Mouse (Mus musculus) heart, postnatal 36 days (tissue): ENCODE results near the gene Spata3. TPM values are rescaled to one million over a fixed set of nuclear protein-coding genes. Genes with fewer than 3 reads are reported as not detected.

Experiments
- total RNA-seq, 2 experiments: library from RNA; stranded (reverse); gene quantifications; 2 replicates each; pipeline ENCODE4 v1.2.3; 2021

The Spata3 gene
- total RNA-seq, 2 experiments from 2014 or later: not detected

Other genes starting within 250 kb of the Spata3 start
- gene A630001G21Rik, start 238.2 kb upstream of the Spata3 start, total RNA-seq: under 1 TPM; 0.24 to 0.36 TPM
- 100 to 1,000 TPM; 110 to 111 TPM for gene Cab39, start 223.4 kb upstream of the Spata3 start, total RNA-seq
- 10 to 100 TPM; 61.5 to 66.5 TPM for gene Itm2c, start 122.5 kb upstream of the Spata3 start, total RNA-seq
- not detected for gene 4933407L21Rik, start 88.3 kb upstream of the Spata3 start, total RNA-seq
- gene Gpr55, start 55.8 kb upstream of the Spata3 start, total RNA-seq: not detected
- not detected for gene 2810459M11Rik, start 29.0 kb downstream of the Spata3 start, total RNA-seq
- 100 to 1,000 TPM; 104 to 110 TPM for gene Psmd1, start 47.6 kb downstream of the Spata3 start, total RNA-seq
- gene Htr2b, start 95.2 kb downstream of the Spata3 start, total RNA-seq: under 1 TPM; 0.19 TPM
- gene Gm21972, start 116.8 kb downstream of the Spata3 start, total RNA-seq: 1 to 10 TPM; 1.0 to 2.2 TPM
- 1 to 10 TPM; 3.5 to 3.7 TPM for gene Armc9, start 138.0 kb downstream of the Spata3 start, total RNA-seq